ENCODE assay signal across 9 mouse cellular contexts in genomic region chr8:30840064-30840463, GRCm38 (mm10).
DNase-seq lines count a peak whose midpoint lies in the region; ATAC-seq and TF ChIP-seq lines count a peak whose summit lies in the region.
"Had no signal": no experiment of that assay in that cellular context is flagged by ENCODE, and none has a peak within 500 bp of the region (broad histone marks: within the 10 kb centered on the region; RNA-seq: fewer than 3 reads in every experiment).

No protein-coding gene starts in this region.

- no peaks in the 10 kb centered on the region; a peak in 1 of 4 replicates for H3K4me1 ChIP-seq in CH12.LX (ENCODE audit: control insufficient read depth in 1 of 2, insufficient read depth in 2 of 2)
- H3K4me1 ChIP-seq in kidney, postnatal 0 days (replicated peaks; ENCODE audit: insufficient read depth, low read length): no peaks in the 10 kb centered on the region
- H3K4me1 ChIP-seq in liver, embryonic 13.5 days (replicated peaks): no peaks in the 10 kb centered on the region

- H3K4me3 ChIP-seq in CH12.LX (replicated peaks in 1 of 3; ENCODE audit: low read depth in 2 of 3, low read length in 2 of 3, poor library complexity in 1 of 3): no peak overlapping the region
- H3K4me3 ChIP-seq in kidney, postnatal 0 days (replicated peaks; ENCODE audit: low read depth, low read length): no peak overlapping the region
- no peak overlapping the region for H3K4me3 ChIP-seq in liver, embryonic 13.5 days (replicated peaks)
- H3K4me3 ChIP-seq: erythroblast, embryonic 14.5 days had no signal

- dilution Hi-C loops in CH12.LX (cut with MboI; ENCODE audit: extremely low pct_ligation_motif_present, extremely low pct_unique_long_range_greater_than_20kb, low sequenced_read_pairs): no loop called here

- H3K27ac ChIP-seq in CH12.LX (ENCODE audit: insufficient read depth, low read depth): no peak overlapping the region
- H3K27ac ChIP-seq in kidney, postnatal 0 days: no peak overlapping the region
- H3K27ac ChIP-seq in liver, embryonic 13.5 days: no peak overlapping the region

- WGBS in kidney, postnatal 0 days: 42% methylated on average over 8 of the region's 8 CpGs
- WGBS in liver, embryonic 13.5 days (ENCODE audit: insufficient replicate concordance): 31% methylated on average over 8 of the region's 8 CpGs

- ATAC-seq in granulocyte monocyte progenitor cell, adult 5-6 weeks (replicated peaks; ENCODE audit: poor library complexity, severe bottlenecking): peak; percentile 44
- ATAC-seq in kidney, postnatal 0 days (replicated peaks; ENCODE audit: low FRiP score, low read depth): peak; percentile 84
- ATAC-seq in liver, embryonic 13.5 days (ENCODE audit: low read depth): no peak

- peaks cover 8% of the 10 kb centered on the region for H3K27me3 ChIP-seq in CH12.LX (replicated peaks)
- no peaks in the 10 kb centered on the region for H3K27me3 ChIP-seq in kidney, postnatal 0 days (ENCODE audit: insufficient read depth, low read length)
- H3K27me3 ChIP-seq in liver, embryonic 13.5 days: no peaks in the 10 kb centered on the region

- H3K4me2 ChIP-seq in CH12.LX (ENCODE audit: insufficient read depth, low read depth, poor library complexity, severe bottlenecking): no peak overlapping the region
- H3K4me2 ChIP-seq in kidney, postnatal 0 days (ENCODE audit: low read length): no peak overlapping the region
- H3K4me2 ChIP-seq in liver, embryonic 13.5 days: no peak overlapping the region

- TF ChIP-seq EP300 in CH12.LX (IDR thresholded peaks at IDR 0.05; ENCODE audit: low read length): no peak

- in situ Hi-C loops in CH12.LX (cut with MboI; ENCODE audit: low pct_ligation_motif_present, low pct_unique_long_range_greater_than_20kb, low sequenced_read_pairs): loop anchor here (25.0 kb wide), 1 partner anchor 197 kb away; no protein-coding TSS in a partner anchor

- H3K36me3 ChIP-seq in CH12.LX (replicated peaks in 1 of 2; ENCODE audit: control insufficient read depth in 1 of 2, insufficient read depth in 1 of 2, low read length in 1 of 2): no peaks in the 10 kb centered on the region
- no peaks in the 10 kb centered on the region for H3K36me3 ChIP-seq in kidney, postnatal 0 days (ENCODE audit: insufficient read depth, low read length)
- no peaks in the 10 kb centered on the region for H3K36me3 ChIP-seq in liver, embryonic 13.5 days

- no peak overlapping the region for H3K9ac ChIP-seq in CH12.LX (ENCODE audit: insufficient read depth, low read depth)
- H3K9ac ChIP-seq in kidney, postnatal 0 days (ENCODE audit: low read depth, low read length): no peak overlapping the region
- H3K9ac ChIP-seq in liver, embryonic 13.5 days: no peak overlapping the region

- peak; percentile 78 for TF ChIP-seq RAD21 in CH12.LX (IDR thresholded peaks at IDR 0.05; ENCODE audit: low read depth, low read length)

- no peaks in the 10 kb centered on the region for H3K9me3 ChIP-seq in CH12.LX (replicated peaks; ENCODE audit: low read length)
- H3K9me3 ChIP-seq in kidney, postnatal 0 days (replicated peaks; ENCODE audit: low read length): no peaks in the 10 kb centered on the region
- H3K9me3 ChIP-seq in liver, embryonic 13.5 days (replicated peaks): no peaks in the 10 kb centered on the region

- peak; percentile 77 for DNase-seq in CH12.LX (ENCODE audit: extremely low read depth)
- peak; percentile 72 for DNase-seq in adrenal gland, postnatal 25 days
- peak; percentile 85 for DNase-seq in embryo, embryonic 9.5 days (ENCODE audit: extremely low spot score)
- DNase-seq in kidney, postnatal 0 days (ENCODE audit: low spot score): peak; percentile 79
- DNase-seq in liver, embryonic 13.5 days: peak; percentile 9
- DNase-seq in ovary, postnatal 14 days (ENCODE audit: low spot score): peak; percentile 80
- DNase-seq in urinary bladder, postnatal 14 days (ENCODE audit: low spot score): peak; percentile 77

- no peak for TF ChIP-seq POLR2A in CH12.LX (IDR thresholded peaks at IDR 0.05; ENCODE audit: low read depth, low read length)

- no peaks in the 10 kb centered on the region for H3K79me2 ChIP-seq in CH12.LX (replicated peaks; ENCODE audit: control insufficient read depth, extremely low read depth, insufficient read depth, poor library complexity, severe bottlenecking)

- peak; percentile 83 to 89 for TF ChIP-seq CTCF in CH12.LX (conservative IDR thresholded peaks at IDR 0.05 in 1 of 2, IDR thresholded peaks at IDR 0.05 in 1 of 2; ENCODE audit: low read depth in 2 of 2, low read length in 2 of 2)
- peak; percentile 85 for TF ChIP-seq CTCF in kidney, postnatal 0 days (IDR thresholded peaks at IDR 0.05; ENCODE audit: low read depth)

TF ChIP-seq in CH12.LX, 34 proteins besides CTCF, POLR2A, EP300 and RAD21:
- TF ChIP-seq IRF4 (IDR thresholded peaks at IDR 0.05; ENCODE audit: low read depth, low read length) (0 out of 2 replicates have a peak, but pooled peaks have one; percentile 26), ZC3H11A (IDR thresholded peaks at IDR 0.05; ENCODE audit: low read depth, low read length) (peak; percentile 24; the same call in 1 of the 2 replicates), SMC3 (IDR thresholded peaks at IDR 0.05; ENCODE audit: low read depth, low read length) (peak; percentile 81), NELFE (IDR thresholded peaks at IDR 0.05; ENCODE audit: low read depth, low read length) (peak; percentile 36; the same call in 1 of the 2 replicates), MAZ (IDR thresholded peaks at IDR 0.05; ENCODE audit: low read depth, low read length) (no peak), HCFC1 (IDR thresholded peaks at IDR 0.05; ENCODE audit: low read depth, low read length) (no peak)
TF ChIP-seq in CH12.LX: peak in this region for 4.

Comparison
In these comparisons a context has a peak if more than half of its experiments do, and no peak if none do; other contexts are left out.
1. DNase-seq: peak in every context shown above with its lines; median percentile 85 in embryo, embryonic 9.5 days; 80 in ovary, postnatal 14 days; 79 in kidney, postnatal 0 days; 77 in CH12.LX; 77 in urinary bladder, postnatal 14 days; 72 in adrenal gland, postnatal 25 days; 9 in liver, embryonic 13.5 days.